Comparison of ENCODE assay signal across 28 mouse cellular contexts in the genomic region with DNA sequence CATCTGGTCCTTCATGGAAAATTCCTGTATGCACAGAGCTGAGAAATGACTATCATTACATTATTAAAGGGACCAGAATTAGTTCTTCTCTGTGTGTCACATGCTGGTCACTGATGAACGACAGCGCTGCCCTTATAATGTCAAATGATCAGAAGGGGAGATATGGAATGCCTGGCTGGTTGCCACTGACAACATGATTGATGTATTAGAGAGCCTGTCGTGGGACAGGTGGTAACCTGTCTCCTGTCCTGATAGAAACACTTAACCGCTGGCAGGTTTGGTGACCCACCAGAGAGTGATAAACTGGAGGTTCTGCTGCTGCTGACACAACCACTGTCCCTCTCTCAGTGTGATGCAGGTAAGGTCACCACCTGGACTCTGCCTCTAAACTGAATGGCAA. TPM values are rescaled to one million over a fixed set of nuclear protein-coding genes. Genes with fewer than 3 reads are reported as not detected.
"Had no signal": no experiment of that assay in that cellular context is flagged by ENCODE, and none has a peak within 500 bp of the region (broad histone marks: within the 10 kb centered on the region; RNA-seq: fewer than 3 reads in every experiment).

No protein-coding gene starts in this region.

- ATAC-seq: forebrain, embryonic 13.5 days; forebrain, embryonic 14.5 days; forebrain, embryonic 15.5 days; forebrain, embryonic 16.5 days; forebrain, postnatal 0 days had no signal

- H3K9ac ChIP-seq: embryonic facial prominence, embryonic 12.5 days; embryonic facial prominence, embryonic 13.5 days; embryonic facial prominence, embryonic 15.5 days; forebrain, embryonic 12.5 days; forebrain, embryonic 13.5 days; forebrain, embryonic 15.5 days; forebrain, postnatal 0 days had no signal

- H3K27me3 ChIP-seq: embryonic facial prominence, embryonic 12.5 days; embryonic facial prominence, embryonic 13.5 days; embryonic facial prominence, embryonic 15.5 days; forebrain, embryonic 13.5 days; forebrain, embryonic 15.5 days had no signal

- DNase-seq: cerebellum, adult 8-10 months; cerebellum, adult 9-10 months; cerebellum, adult 9-11 months; cerebellum, postnatal 10 days; cerebellum, postnatal 14 days; cerebellum, postnatal 25 days; cerebellum, postnatal 36 days; embryo, embryonic 11 days; forebrain, postnatal 0 days; gastrocnemius, adult 2 months; gastrocnemius, postnatal 10 days; gastrocnemius, postnatal 14 days; gastrocnemius, postnatal 25 days; gastrocnemius, postnatal 36 days; heart, adult 18-20 months; heart, adult 2 months had no signal

- H3K4me1 ChIP-seq: embryonic facial prominence, embryonic 12.5 days had no signal

- H3K4me2 ChIP-seq: embryonic facial prominence, embryonic 12.5 days; embryonic facial prominence, embryonic 13.5 days; embryonic facial prominence, embryonic 15.5 days; forebrain, embryonic 12.5 days; forebrain, embryonic 13.5 days; forebrain, embryonic 15.5 days had no signal

- H3K4me3 ChIP-seq: embryonic facial prominence, embryonic 10.5 days; embryonic facial prominence, embryonic 12.5 days; embryonic facial prominence, embryonic 13.5 days; embryonic facial prominence, embryonic 15.5 days; erythroblast, embryonic 14.5 days; forebrain, embryonic 10.5 days; forebrain, embryonic 12.5 days; forebrain, embryonic 13.5 days; forebrain, embryonic 15.5 days; gastrocnemius, adult 2 months; heart, adult 2 months had no signal

- H3K9me3 ChIP-seq: embryonic facial prominence, embryonic 10.5 days; embryonic facial prominence, embryonic 12.5 days; embryonic facial prominence, embryonic 15.5 days; forebrain, embryonic 10.5 days; forebrain, embryonic 12.5 days; forebrain, embryonic 13.5 days had no signal

- H3K27ac ChIP-seq: embryonic facial prominence, embryonic 10.5 days; embryonic facial prominence, embryonic 12.5 days; embryonic facial prominence, embryonic 13.5 days; embryonic facial prominence, embryonic 15.5 days; forebrain, embryonic 10.5 days; forebrain, embryonic 12.5 days; forebrain, embryonic 13.5 days; forebrain, embryonic 15.5 days; gastrocnemius, adult 2 months; heart, adult 2 months had no signal

- H3K36me3 ChIP-seq: embryonic facial prominence, embryonic 10.5 days; embryonic facial prominence, embryonic 12.5 days; embryonic facial prominence, embryonic 13.5 days; embryonic facial prominence, embryonic 15.5 days; forebrain, embryonic 10.5 days; forebrain, embryonic 12.5 days; forebrain, embryonic 15.5 days had no signal

RNA-seq across cellular contexts. Expression of a gene that starts 40.1 kb away (rescaled TPM):
- polyA plus RNA-seq: embryonic facial prominence, embryonic 10.5 days; embryonic facial prominence, embryonic 12.5 days; embryonic facial prominence, embryonic 13.5 days; embryonic facial prominence, embryonic 14.5 days; embryonic facial prominence, embryonic 15.5 days; erythroblast, embryonic 14.5 days; forebrain, embryonic 10.5 days had no signal
